Mouse (Mus musculus): ENCODE data around the gene Srsf6.

DNA sequence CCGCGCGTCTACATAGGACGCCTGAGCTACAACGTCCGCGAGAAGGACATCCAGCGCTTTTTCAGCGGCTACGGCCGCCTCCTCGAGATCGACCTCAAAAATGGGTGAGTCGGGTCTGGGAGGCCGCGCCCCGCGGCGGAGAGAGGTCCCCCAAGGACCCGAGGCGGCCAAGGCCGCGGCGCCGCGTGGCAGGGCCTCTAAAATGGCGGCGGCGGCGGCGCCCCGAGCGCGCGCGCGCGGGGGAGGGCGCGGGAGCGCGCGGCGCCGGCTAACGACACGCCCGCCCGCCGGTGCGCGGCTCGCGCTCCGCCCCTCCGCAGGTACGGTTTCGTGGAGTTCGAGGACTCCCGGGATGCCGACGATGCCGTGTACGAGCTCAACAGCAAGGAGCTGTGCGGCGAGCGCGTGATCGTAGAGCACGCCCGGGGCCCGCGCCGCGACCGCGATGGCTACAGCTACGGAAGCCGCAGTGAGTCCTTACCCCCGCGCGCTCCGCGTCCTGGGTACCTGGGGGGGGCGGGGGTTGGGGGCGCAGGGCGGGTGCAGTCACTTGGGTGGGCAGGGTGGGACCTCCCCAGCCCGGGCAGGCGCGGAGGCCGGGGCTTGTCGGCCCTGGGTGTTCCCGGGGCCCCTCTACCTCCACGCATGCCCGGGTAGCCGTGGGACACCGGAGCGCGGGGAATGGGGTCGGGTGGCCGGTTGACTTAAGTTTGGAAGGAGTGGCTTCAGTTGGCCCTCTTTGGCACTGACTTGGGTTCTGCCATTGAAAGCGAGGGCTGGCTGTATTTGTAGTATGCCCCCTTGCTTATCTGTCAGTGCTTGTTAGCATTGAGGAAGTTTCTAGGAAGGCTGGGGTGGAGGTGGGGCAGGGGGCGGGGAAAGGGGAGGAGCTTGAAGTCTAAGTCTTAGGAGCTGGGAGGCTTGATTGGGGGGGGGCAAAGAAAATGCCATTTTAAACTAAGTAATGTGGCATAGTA, 634 bp downstream of the Srsf6 start:
- TF ChIP-seq GATA1 (IDR thresholded peaks at IDR 0.05; ENCODE audit: low read length) (no peak), TAL1 (IDR thresholded peaks at IDR 0.05; ENCODE audit: low read length) (no peak)

Measured in erythroblast, embryonic 14.5 days (primary cell).